Mouse (Mus musculus) heart, embryonic 13.5 days (tissue): ENCODE measurements around the gene Mmd2. TPM values are rescaled to one million over a fixed set of nuclear protein-coding genes. Genes with fewer than 3 reads are reported as not detected.

Source experiments
- ATAC-seq: fragments of 200-750 bp; cut with Nextera tagmentation; 2 replicates; pipeline ENCODE4 v1.8.0; 2017; ENCODE audit warnings: moderate TSS enrichment; ENCODE audit not compliant: insufficient number of reproducible peaks, low FRiP score, low TSS enrichment; ENCODE audit errors: extremely low read depth
- H3K27ac ChIP-seq: fragments of 300-500 bp; sonication (generic); replicated peaks from 2 replicates; pipeline ENCODE4 v1.5.1; 2015; ENCODE audit warnings: moderate library complexity, mild to moderate bottlenecking, inconsistent platforms
- H3K27me3 ChIP-seq: fragments of 300-500 bp; sonication (generic); replicated peaks from 2 replicates; pipeline ENCODE4 v1.6.1; 2015; ENCODE audit warnings: mild to moderate bottlenecking, inconsistent platforms
- H3K36me3 ChIP-seq: fragments of 300-500 bp; sonication (generic); 2 replicates; pipeline ENCODE4 v1.6.1; 2015; ENCODE audit warnings: mild to moderate bottlenecking, inconsistent platforms
- H3K4me1 ChIP-seq: fragments of 300-500 bp; sonication (generic); 2 replicates; pipeline ENCODE4 v1.6.1; 2015; ENCODE audit warnings: inconsistent platforms
- H3K4me2 ChIP-seq: fragments of 300-500 bp; sonication (generic); 2 replicates; pipeline ENCODE4 v1.6.1; 2015; ENCODE audit warnings: inconsistent platforms, mild to moderate bottlenecking, moderate library complexity
- H3K4me3 ChIP-seq: fragments of 300-500 bp; sonication (generic); 2 replicates; pipeline ENCODE4 v1.5.1; 2015; ENCODE audit warnings: moderate library complexity, mild to moderate bottlenecking, inconsistent platforms
- H3K9ac ChIP-seq: fragments of 300-500 bp; sonication (generic); 2 replicates; pipeline ENCODE4 v1.6.1; 2015; ENCODE audit warnings: inconsistent platforms, mild to moderate bottlenecking, moderate library complexity
- H3K9me3 ChIP-seq: fragments of 300-500 bp; sonication (generic); 2 replicates; pipeline ENCODE4 v1.6.1; 2016; ENCODE audit warnings: inconsistent platforms
- WGBS: fragments of 180-500 bp; shearing (Covaris S2); methylation state at CpG from one replicate; pipeline ENCODE4 v1.1.7; 2015; ENCODE audit warnings: mixed read lengths; 5-methylcytosine and 5-hydroxymethylcytosine counted together
- polyA plus RNA-seq: library from polyadenylated mRNA; unstranded; fragments of >200 nt; fragmentation: Nextera tagmentation; extraction: Ambion mirVana; gene quantifications from 2 replicates; pipeline ENCODE4 v1.2.1, GENCODE M21; 2015

Mmd2 gene
- polyA plus RNA-seq, 1 experiment from 2014 or later, result 0.24 TPM

- Histone ChIP-seq H3K9ac (no peak overlapping the region), H3K4me3 (no peak overlapping the region), H3K27ac (no peak overlapping the region), H3K36me3 (no peaks in the 10 kb centered on the region), H3K4me2 (no peak overlapping the region), H3K9me3 (no peaks in the 10 kb centered on the region), H3K27me3 (no peaks in the 10 kb centered on the region), H3K4me1 (no peaks in the 10 kb centered on the region)
- 45% methylated on average over 7 of the region's 7 CpGs for WGBS
- no peak for ATAC-seq
Measured at GRCm38 (mm10) chr5:142560261-142560660, 48.3 kb downstream of the Mmd2 start.

- H3K27me3 ChIP-seq, result no peaks in the 10 kb centered on the region
- H3K36me3 ChIP-seq, result no peaks in the 10 kb centered on the region
- H3K4me1 ChIP-seq, result no peaks in the 10 kb centered on the region
- H3K9me3 ChIP-seq, result no peaks in the 10 kb centered on the region
- WGBS, result 21% methylated on average over 20 of the region's 21 CpGs
- peak overlapping the region; percentile 33 for H3K4me2 ChIP-seq
- H3K9ac ChIP-seq, result no peak overlapping the region
- H3K27ac ChIP-seq, result no peak overlapping the region
- no peak overlapping the region; the same call in 1 of the 2 replicates for H3K4me3 ChIP-seq
- no peak; the same call in 1 of the 2 replicates for ATAC-seq
Measured at GRCm38 (mm10) chr5:142557397-142558067, 51.1 kb downstream of the Mmd2 start.

- Histone ChIP-seq H3K4me2 (no peak overlapping the region), H3K4me3 (no peak overlapping the region), H3K4me1 (no peaks in the 10 kb centered on the region), H3K9ac (no peak overlapping the region), H3K9me3 (no peaks in the 10 kb centered on the region), H3K36me3 (no peaks in the 10 kb centered on the region), H3K27me3 (no peaks in the 10 kb centered on the region), H3K27ac (no peak overlapping the region)
- 90% methylated on average over 4 of the region's 4 CpGs for WGBS
- ATAC-seq, result no peak
Measured at GRCm38 (mm10) chr5:142556721-142557120, 51.9 kb downstream of the Mmd2 start.

- H3K4me3 ChIP-seq, result no peak overlapping the region
- WGBS, result 70% methylated on average over 5 of the region's 5 CpGs
Measured at GRCm38 (mm10) chr5:142555866-142556265, 52.7 kb downstream of the Mmd2 start.

GRCm38 (mm10) chr5:142550706-142551652 is 57.6 kb downstream of the Mmd2 start, which contains the start of gene Radil:
Radil (minus strand) TSS chr5:142551098.
- Histone ChIP-seq H3K4me3 (peak within 1 kb of the TSS; percentile 80), H3K36me3 (no peaks in the 10 kb centered on the region), H3K27me3 (no peaks in the 10 kb centered on the region), H3K9ac (peak within 1 kb of the TSS; percentile 87), H3K9me3 (no peaks in the 10 kb centered on the region), H3K4me2 (peak within 1 kb of the TSS; percentile 100), H3K4me1 (peaks cover 45% of the 10 kb centered on the region), H3K27ac (peak within 1 kb of the TSS; percentile 79)
- ATAC-seq, result peak; percentile 96
- 3% methylated on average over 55 of the region's 80 CpGs for whole genome bisulfite sequencing

More at GRCm38 (mm10) chr5:142555866-142556265, 52.7 kb downstream of the Mmd2 start:
- Histone ChIP-seq H3K4me2 (no peak overlapping the region), H3K36me3 (no peaks in the 10 kb centered on the region), H3K4me1 (no peaks in the 10 kb centered on the region), H3K27ac (no peak overlapping the region), H3K9ac (no peak overlapping the region), H3K27me3 (no peaks in the 10 kb centered on the region), H3K9me3 (no peaks in the 10 kb centered on the region)
- ATAC-seq, result no peak

GRCm38 (mm10) chr5:142549961-142550705 is 58.5 kb downstream of the Mmd2 start:
- Histone ChIP-seq H3K4me2 (peak overlapping the region; percentile 100), H3K4me3 (peak overlapping the region; percentile 80), H3K27ac (peak overlapping the region; percentile 79), H3K27me3 (no peaks in the 10 kb centered on the region), H3K36me3 (no peaks in the 10 kb centered on the region), H3K9ac (peak overlapping the region; percentile 87), H3K4me1 (peaks cover 53% of the 10 kb centered on the region), H3K9me3 (no peaks in the 10 kb centered on the region)
- ATAC-seq, result no peak
- WGBS, result under 1% methylated on average over 31 of the region's 31 CpGs

- H3K9ac ChIP-seq, result peak overlapping the region; percentile 87
- H3K4me3 ChIP-seq, result peak overlapping the region; percentile 80
- H3K4me1 ChIP-seq, result peaks cover 60% of the 10 kb centered on the region
- H3K4me2 ChIP-seq, result peak overlapping the region; percentile 100
- H3K9me3 ChIP-seq, result no peaks in the 10 kb centered on the region
- H3K36me3 ChIP-seq, result no peaks in the 10 kb centered on the region
- H3K27ac ChIP-seq, result peak overlapping the region; percentile 79
- H3K27me3 ChIP-seq, result no peaks in the 10 kb centered on the region
- 30% methylated on average over 9 of the region's 9 CpGs for WGBS
- no peak for ATAC-seq
Measured at GRCm38 (mm10) chr5:142549441-142549840, 59.2 kb downstream of the Mmd2 start.

GRCm38 (mm10) chr5:142547066-142547465 is 61.5 kb downstream of the Mmd2 start:
- H3K36me3 ChIP-seq, result peaks cover 4% of the 10 kb centered on the region; the same call in 1 of the 2 replicates
- no peaks in the 10 kb centered on the region for H3K9me3 ChIP-seq
- WGBS, result 76% methylated on average over 3 of the region's 3 CpGs
- H3K27ac ChIP-seq, result no peak overlapping the region
- no peak overlapping the region for H3K4me2 ChIP-seq
- no peak overlapping the region for H3K9ac ChIP-seq
- H3K27me3 ChIP-seq, result no peaks in the 10 kb centered on the region
- H3K4me3 ChIP-seq, result no peak overlapping the region
- H3K4me1 ChIP-seq, result peaks cover 72% of the 10 kb centered on the region
- no peak for ATAC-seq

GRCm38 (mm10) chr5:142546344-142546743 is 62.3 kb downstream of the Mmd2 start:
- H3K4me1 ChIP-seq, result peaks cover 74% of the 10 kb centered on the region
- no peaks in the 10 kb centered on the region for H3K27me3 ChIP-seq

GRCm38 (mm10) chr5:142545014-142545795 is 63.4 kb downstream of the Mmd2 start:
- no peaks in the 10 kb centered on the region for H3K27me3 ChIP-seq
- no peak overlapping the region for H3K4me3 ChIP-seq
- H3K4me2 ChIP-seq, result peak overlapping the region; percentile 16; the same call in 1 of the 2 replicates
- peaks cover 4% of the 10 kb centered on the region; the same call in 1 of the 2 replicates for H3K36me3 ChIP-seq
- H3K9me3 ChIP-seq, result no peaks in the 10 kb centered on the region
- no peak for ATAC-seq
- peaks cover 79% of the 10 kb centered on the region for H3K4me1 ChIP-seq
- WGBS, result 40% methylated on average over 5 of the region's 5 CpGs
- peak overlapping the region; percentile 73 for H3K27ac ChIP-seq
- peak overlapping the region; percentile 50; the same call in 1 of the 2 replicates for H3K9ac ChIP-seq

More at GRCm38 (mm10) chr5:142546344-142546743, 62.3 kb downstream of the Mmd2 start:
- Histone ChIP-seq H3K4me3 (no peak overlapping the region), H3K36me3 (peaks cover 4% of the 10 kb centered on the region; the same call in 1 of the 2 replicates), H3K27ac (no peak overlapping the region), H3K9me3 (no peaks in the 10 kb centered on the region), H3K4me2 (no peak overlapping the region), H3K9ac (no peak overlapping the region)
- 25% methylated on average over 5 of the region's 5 CpGs for WGBS
- no peak for ATAC-seq
